In the genomic region with DNA sequence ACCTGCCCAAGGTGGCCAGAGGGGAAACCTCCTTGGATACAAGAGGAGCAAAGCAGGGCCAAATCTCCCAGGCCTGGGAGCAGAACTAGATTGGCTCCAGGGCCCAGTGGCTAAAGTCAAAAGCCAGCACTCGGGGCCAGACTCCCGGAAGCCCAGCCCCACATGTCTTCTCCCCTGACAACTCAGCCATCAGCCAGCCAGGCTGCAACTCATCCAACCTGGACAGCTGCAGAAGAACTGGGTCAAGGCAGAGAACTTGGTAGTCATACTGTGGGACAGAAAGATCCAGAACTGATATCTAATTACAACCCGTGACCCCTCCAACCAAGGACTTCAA, we compare ENCODE assay signal across 23 mouse cellular contexts. TPM values are rescaled to one million over a fixed set of nuclear protein-coding genes. Genes with fewer than 3 reads are reported as not detected.
DNase-seq lines count a peak whose midpoint lies in the region; ATAC-seq and TF ChIP-seq lines count a peak whose summit lies in the region.
"Had no signal": no experiment of that assay in that cellular context is flagged by ENCODE, and none has a peak within 500 bp of the region (broad histone marks: within the 10 kb centered on the region; RNA-seq: fewer than 3 reads in every experiment).

No protein-coding gene starts in this region.

- H3K27me3 ChIP-seq in heart, embryonic 10.5 days (ENCODE audit: insufficient read depth, poor library complexity, severe bottlenecking), result peaks cover 8% of the 10 kb centered on the region; the same call in 1 of the 2 replicates
- peaks cover 3% of the 10 kb centered on the region; the same call in 1 of the 2 replicates for H3K27me3 ChIP-seq in hindbrain, embryonic 13.5 days
- H3K27me3 ChIP-seq in hindbrain, postnatal 0 days (ENCODE audit: insufficient read depth, low read length), result no peaks in the 10 kb centered on the region
- H3K27me3 ChIP-seq: neural tube, embryonic 12.5 days; stomach, embryonic 15.5 days had no signal

- H3K27ac ChIP-seq in heart, embryonic 10.5 days, result no peak overlapping the region
- H3K27ac ChIP-seq in hindbrain, embryonic 13.5 days, result no peak overlapping the region
- H3K27ac ChIP-seq in hindbrain, postnatal 0 days, result no peak overlapping the region
- H3K27ac ChIP-seq: forebrain, embryonic 12.5 days; liver, embryonic 13.5 days; neural tube, embryonic 12.5 days; stomach, embryonic 15.5 days had no signal

- peak; percentile 69 to 84 for DNase-seq in heart, adult 18-20 months
- no peak for DNase-seq in heart, embryonic 10.5 days (ENCODE audit: low spot score)
- peak; percentile 84 to 89 for DNase-seq in adrenal gland, adult (ENCODE audit: inconsistent age in 2 of 2, low spot score in 1 of 2)
- DNase-seq in gastrocnemius, adult 18-20 months (ENCODE audit: low spot score), result peak; percentile 87
- peak; percentile 52 to 55 for DNase-seq in heart, postnatal 10 days
- no peak for DNase-seq in kidney, adult 8-10 months
- no peak for DNase-seq in hindbrain, postnatal 0 days (ENCODE audit: low spot score)
- DNase-seq: cerebellum, adult 9-11 months; embryo, embryonic 11 days; liver, embryonic 13.5 days had no signal

- no peak overlapping the region for H3K4me2 ChIP-seq in hindbrain, embryonic 13.5 days
- H3K4me2 ChIP-seq in hindbrain, postnatal 0 days (ENCODE audit: low read depth, low read length), result no peak overlapping the region
- H3K4me2 ChIP-seq: forebrain, embryonic 12.5 days; liver, embryonic 13.5 days; neural tube, embryonic 12.5 days; stomach, embryonic 15.5 days had no signal

- no peaks in the 10 kb centered on the region for H3K9me3 ChIP-seq in heart, embryonic 10.5 days
- H3K9me3 ChIP-seq in hindbrain, embryonic 13.5 days, result peaks cover 7% of the 10 kb centered on the region; the same call in 1 of the 2 replicates
- H3K9me3 ChIP-seq in hindbrain, postnatal 0 days (ENCODE audit: low read length), result peaks cover 5% of the 10 kb centered on the region; the same call in 1 of the 2 replicates
- H3K9me3 ChIP-seq: liver, embryonic 13.5 days; stomach, embryonic 15.5 days had no signal

- H3K4me1 ChIP-seq in heart, embryonic 10.5 days, result no peaks in the 10 kb centered on the region
- no peaks in the 10 kb centered on the region for H3K4me1 ChIP-seq in hindbrain, embryonic 13.5 days (replicated peaks)
- no peaks in the 10 kb centered on the region for H3K4me1 ChIP-seq in hindbrain, postnatal 0 days (ENCODE audit: insufficient read depth, low read length)
- H3K4me1 ChIP-seq: forebrain, embryonic 12.5 days; neural tube, embryonic 12.5 days; stomach, embryonic 15.5 days had no signal

- no peak overlapping the region for H3K4me3 ChIP-seq in heart, embryonic 10.5 days
- H3K4me3 ChIP-seq in hindbrain, embryonic 13.5 days, result no peak overlapping the region
- no peak overlapping the region for H3K4me3 ChIP-seq in hindbrain, postnatal 0 days (ENCODE audit: low read length)
- H3K4me3 ChIP-seq: forebrain, embryonic 12.5 days; liver, embryonic 13.5 days; neural tube, embryonic 12.5 days; stomach, embryonic 15.5 days had no signal

- no peak for ATAC-seq in hindbrain, embryonic 13.5 days (ENCODE audit: low FRiP score)
- ATAC-seq in hindbrain, postnatal 0 days, result no peak
- ATAC-seq: activated CD4-positive, CD25-positive, alpha-beta regulatory T cell, adult 4 months; inflammation-experienced regulatory T-cells, adult 6 months had no signal

- no peak for TF ChIP-seq CTCF in hindbrain, postnatal 0 days (IDR thresholded peaks at IDR 0.05; ENCODE audit: low read depth)

- intact Hi-C loops in heart, postnatal 10 days (cut with DNase I), result no loop called here

- no peak overlapping the region for H3K9ac ChIP-seq in hindbrain, embryonic 13.5 days
- no peak overlapping the region for H3K9ac ChIP-seq in hindbrain, postnatal 0 days (replicated peaks; ENCODE audit: low read length)
- H3K9ac ChIP-seq: forebrain, embryonic 12.5 days; liver, embryonic 13.5 days; neural tube, embryonic 12.5 days; stomach, embryonic 15.5 days had no signal

- 77% methylated on average over 3 of the region's 3 CpGs for WGBS in heart, embryonic 10.5 days
- WGBS in hindbrain, embryonic 13.5 days, result 90% methylated on average over 3 of the region's 3 CpGs
- 86% methylated on average over 3 of the region's 3 CpGs for WGBS in hindbrain, postnatal 0 days

- no peaks in the 10 kb centered on the region for H3K36me3 ChIP-seq in heart, embryonic 10.5 days
- H3K36me3 ChIP-seq in hindbrain, embryonic 13.5 days, result no peaks in the 10 kb centered on the region
- H3K36me3 ChIP-seq in hindbrain, postnatal 0 days (ENCODE audit: insufficient read depth, low read length), result no peaks in the 10 kb centered on the region
- H3K36me3 ChIP-seq: forebrain, embryonic 12.5 days; liver, embryonic 13.5 days; neural tube, embryonic 12.5 days; stomach, embryonic 15.5 days had no signal

RNA-seq across cellular contexts. Expression of a gene that starts 9.7 kb away (rescaled TPM):
- 10 to 100 TPM; 14.4 to 16.1 TPM for total RNA-seq in heart, adult 18-20 months (2021)
- polyA plus RNA-seq in heart, embryonic 10.5 days (2016; fragmentation: Nextera tagmentation; extraction: Ambion mirVana), result 0.06 and 0.11 TPM in 2 replicates
- 10 to 100 TPM; 14.4 to 15.4 TPM for total RNA-seq in gastrocnemius, adult 18-20 months (2021)
- 10 to 100 TPM; 22.2 to 25.4 TPM for total RNA-seq in heart, postnatal 10 days (2021)
- 0.36 and 0.44 TPM in 2 replicates for polyA plus RNA-seq in hindbrain, embryonic 13.5 days (2015; fragmentation: Nextera tagmentation; extraction: Ambion mirVana)
- 3.3 and 4.0 TPM in 2 replicates for total RNA-seq in hindbrain, postnatal 0 days (2014; rRNA removed)
- polyA plus RNA-seq in hindbrain, postnatal 0 days (2015; fragmentation: Nextera tagmentation; extraction: Ambion mirVana), result 1.1 and 1.5 TPM in 2 replicates
- total RNA-seq: hematopoietic stem cell, adult 5-6 weeks had no signal
- polyA plus RNA-seq: activated CD4-positive, CD25-positive, alpha-beta regulatory T cell, adult 4 months; inflammation-experienced regulatory T-cells, adult 6 months had no signal

RNA-seq across cellular contexts. Expression of a gene that starts 13.2 kb away (rescaled TPM):
- not detected for total RNA-seq in heart, adult 18-20 months (2021)
- polyA plus RNA-seq in heart, embryonic 10.5 days (2016; fragmentation: Nextera tagmentation; extraction: Ambion mirVana), result not detected in 2 replicates
- 1 to 10 TPM in 1 of 2 experiments, under 1 TPM in 1; 0.48 to 1.7 TPM for total RNA-seq in gastrocnemius, adult 18-20 months (2021)
- not detected for total RNA-seq in heart, postnatal 10 days (2021)
- polyA plus RNA-seq in hindbrain, embryonic 13.5 days (2015; fragmentation: Nextera tagmentation; extraction: Ambion mirVana), result not detected in 2 replicates
- not detected in 2 replicates for total RNA-seq in hindbrain, postnatal 0 days (2014; rRNA removed)
- not detected in 2 replicates for polyA plus RNA-seq in hindbrain, postnatal 0 days (2015; fragmentation: Nextera tagmentation; extraction: Ambion mirVana)
- total RNA-seq: hematopoietic stem cell, adult 5-6 weeks; layer of hippocampus, postnatal 14 days; left cerebral cortex, postnatal 36 days; megakaryocyte, adult 5-6 weeks; midbrain, postnatal 0 days had no signal
- polyA plus RNA-seq: activated CD4-positive, CD25-positive, alpha-beta regulatory T cell, adult 4 months; forebrain, embryonic 12.5 days; inflammation-experienced regulatory T-cells, adult 6 months; liver, embryonic 13.5 days; lung, postnatal 0 days; midbrain, postnatal 0 days; neural tube, embryonic 12.5 days; small intestine, adult 2 months; stomach, embryonic 15.5 days had no signal

RNA-seq across cellular contexts. Expression of a gene that starts 59.0 kb away (rescaled TPM):
- total RNA-seq in heart, adult 18-20 months (2021), result under 1 TPM in 1 of 2 experiments, not detected in 1; 0.31 TPM
- 1.3 and 3.2 TPM in 2 replicates for polyA plus RNA-seq in heart, embryonic 10.5 days (2016; fragmentation: Nextera tagmentation; extraction: Ambion mirVana)
- under 1 TPM in 1 of 2 experiments, not detected in 1; 0.11 TPM for total RNA-seq in gastrocnemius, adult 18-20 months (2021)
- total RNA-seq in heart, postnatal 10 days (2021), result 1 to 10 TPM in 1 of 2 experiments, under 1 TPM in 1; 0.50 to 1.2 TPM
- polyA plus RNA-seq in hindbrain, embryonic 13.5 days (2015; fragmentation: Nextera tagmentation; extraction: Ambion mirVana), result 133 and 145 TPM in 2 replicates
- total RNA-seq in hindbrain, postnatal 0 days (2014; rRNA removed), result 317 and 346 TPM in 2 replicates
- 190 and 213 TPM in 2 replicates for polyA plus RNA-seq in hindbrain, postnatal 0 days (2015; fragmentation: Nextera tagmentation; extraction: Ambion mirVana)
- total RNA-seq: hematopoietic stem cell, adult 5-6 weeks; megakaryocyte, adult 5-6 weeks had no signal

Comparison
In these comparisons a context has a peak if more than half of its experiments do, and no peak if none do; other contexts are left out.
1. DNase-seq: peak in heart, adult 18-20 months (2 of 2), adrenal gland, adult (2 of 2), gastrocnemius, adult 18-20 months (single experiment) and heart, postnatal 10 days (2 of 2); none in heart, embryonic 10.5 days (single experiment), kidney, adult 8-10 months (0 of 2) and hindbrain, postnatal 0 days (single experiment).
2. RNA of a gene that starts 59.0 kb away (total RNA-seq): 317 to 346 TPM in hindbrain, postnatal 0 days; 0.50 to 1.2 TPM in heart, postnatal 10 days, 0.31 TPM in heart, adult 18-20 months and 0.11 TPM in gastrocnemius, adult 18-20 months; every median in the first group is over 100 times any median in the second.